Mouse (Mus musculus): ENCODE results near the gene Nagpa.

GRCm38 (mm10) chr16:5252260-5252659 is 48.4 kb upstream of the Nagpa start:
- TF ChIP-seq POLR2A (IDR thresholded peaks at IDR 0.05; ENCODE audit: low read depth, low read length), result no peak
- TF ChIP-seq CTCF (IDR thresholded peaks at IDR 0.05; ENCODE audit: extremely low read depth, insufficient read length, insufficient replicate concordance, low read depth, low read length), result no peak
